Mouse (Mus musculus): ENCODE results near the gene Trat1. TPM values are rescaled to one million over a fixed set of nuclear protein-coding genes. Genes with fewer than 3 reads are reported as not detected.

Trat1 gene
- total RNA-seq, 2 experiments from 2014 or later, result 0.07 TPM; not detected in 1

DNA sequence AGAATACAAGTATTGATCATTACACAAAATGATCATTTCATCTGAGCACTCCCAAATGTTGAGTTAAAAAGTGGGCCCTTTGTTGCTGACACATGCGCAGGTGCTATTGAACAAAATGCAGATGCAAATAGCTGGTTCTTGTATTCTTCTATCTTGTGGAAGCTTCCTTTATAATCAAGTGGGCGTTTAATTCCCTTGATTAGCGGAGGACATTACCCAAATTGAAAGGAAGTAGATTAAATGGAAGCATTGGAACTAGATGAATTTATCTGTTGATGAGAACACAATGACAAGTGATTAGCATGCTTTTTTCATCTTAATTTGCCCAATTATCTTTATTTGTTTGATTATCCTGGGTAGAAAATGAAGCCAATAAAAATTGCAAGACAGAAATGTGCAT is 51.6 kb downstream of the Trat1 start:
- no peak for DNase-seq (ENCODE audit: low spot score in 2 of 2)

GRCm38 (mm10) chr16:48719679-48720078 is 52.1 kb downstream of the Trat1 start:
- DNase-seq (ENCODE audit: low spot score in 2 of 2), result no peak

- DNase-seq (ENCODE audit: low spot score in 2 of 2), result no peak
Observed at GRCm38 (mm10) chr16:48716343-48716742, 55.5 kb downstream of the Trat1 start.

DNA sequence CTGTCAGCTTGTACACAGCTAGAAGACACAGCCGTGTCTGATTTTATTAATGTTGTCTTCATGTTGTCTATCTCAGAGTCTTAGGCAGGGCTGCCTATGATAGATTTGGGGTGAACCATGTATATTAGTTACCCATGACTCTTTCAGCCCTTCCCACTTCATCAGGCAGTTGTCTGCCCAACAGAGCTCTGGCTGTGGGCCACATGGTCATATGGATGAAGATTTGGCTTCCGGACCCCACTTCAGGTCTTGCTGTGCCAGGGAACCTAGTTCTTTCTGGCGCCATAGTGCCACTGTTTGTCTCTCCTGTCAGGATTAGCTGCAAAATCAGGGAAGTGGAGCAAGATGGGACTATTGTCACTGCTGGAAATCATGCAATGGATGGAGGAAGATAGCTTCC is 69.9 kb downstream of the Trat1 start:
- no peak for DNase-seq (ENCODE audit: low spot score in 2 of 2)

Other genes starting within 250 kb of the Trat1 start
- not detected for gene Retnlb, start 44.8 kb upstream of the Trat1 start, total RNA-seq (2021)
- gene Retnla, start 70.5 kb upstream of the Trat1 start, total RNA-seq (2021), result not detected
- not detected for gene Retnlg, start 100.6 kb upstream of the Trat1 start, total RNA-seq (2021)
- 10 to 100 TPM; 78.3 to 85.7 TPM for gene Dzip3, start 222.1 kb upstream of the Trat1 start, total RNA-seq (2021)
- 1 to 10 TPM; 2.2 to 3.4 TPM for gene Cip2a, start 222.2 kb upstream of the Trat1 start, total RNA-seq (2021)